Mouse (Mus musculus): ENCODE results near the gene Hist1h2ae.
"Not testable (repeated sequence)": the region's sequence is repeated elsewhere in the genome, so short reads cannot be mapped to it uniquely, and the experiment has no call there.

- not testable (repeated sequence) for TF ChIP-seq GATA1, TAL1 (IDR thresholded peaks at IDR 0.05; ENCODE audit: low read length)
These were observed 2.2 kb upstream of the Hist1h2ae start for GRCm38 (mm10) chr13:23573034-23573897.
